Mouse (Mus musculus) liver, adult 2 months (tissue): ENCODE data around the gene Olfr427.

Source experiments
- CTCF ChIP-seq: fragments of 200-500 bp; IDR thresholded peaks from 2 replicates; pipeline ENCODE4 v1.5.1; 2011; ENCODE audit warnings: low read depth, low read length, control low read depth
- POLR2A ChIP-seq: fragments of 200-500 bp; IDR thresholded peaks from 2 replicates; pipeline ENCODE4 v1.6.1; 2011; ENCODE audit warnings: low read length, control low read depth; ENCODE audit not compliant: insufficient read depth; ENCODE audit errors: extremely low read depth

- TF ChIP-seq CTCF (no peak), POLR2A (no peak)
Observed at GRCm38 (mm10) chr1:174050532-174050931, 46.2 kb upstream of the Olfr427 start.
